In the genomic region with DNA sequence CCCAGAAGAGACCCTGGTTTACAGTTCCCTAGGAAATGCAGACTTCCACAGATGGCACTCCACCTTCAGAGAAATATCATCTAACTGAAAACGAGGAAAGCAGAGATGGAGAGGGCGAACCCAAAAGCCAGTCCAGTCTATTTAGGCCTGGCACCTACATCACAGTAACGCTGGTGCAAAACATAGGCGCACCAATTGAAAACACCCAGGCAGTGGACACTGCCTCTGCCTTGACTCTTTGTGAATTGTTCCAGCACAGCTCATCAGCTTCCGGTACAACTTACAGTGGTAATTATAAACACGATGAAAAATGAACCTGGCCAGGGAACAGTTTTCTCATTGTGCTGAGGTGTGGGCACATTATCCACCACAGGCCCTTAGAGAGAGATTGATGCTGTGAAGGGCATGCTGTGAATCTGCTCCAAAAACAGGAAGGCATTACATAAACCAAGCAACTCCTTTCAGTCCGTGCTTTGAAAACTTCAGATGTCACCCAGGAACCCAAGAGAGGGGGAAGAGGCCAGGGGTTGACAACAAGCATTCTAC, we compare ENCODE assay signal across 8 mouse cellular contexts. TPM values are rescaled to one million over a fixed set of nuclear protein-coding genes. Genes with fewer than 3 reads are reported as not detected.
DNase-seq lines count a peak whose midpoint lies in the region; ATAC-seq and TF ChIP-seq lines count a peak whose summit lies in the region.

No protein-coding gene starts in this region.

- no peak for DNase-seq in gastrocnemius, adult 2 months
- no peak for DNase-seq in gastrocnemius, postnatal 4 days (ENCODE audit: low spot score in 2 of 2)
- no peak for DNase-seq in spleen, postnatal 14 days (ENCODE audit: low spot score in 2 of 2)
- DNase-seq in layer of hippocampus, postnatal 25 days (ENCODE audit: extremely low spot score in 1 of 2, low spot score in 1 of 2): no peak

- peak overlapping the region; percentile 95 for H3K4me3 ChIP-seq in gastrocnemius, adult 2 months
- peak overlapping the region; percentile 84 for H3K4me3 ChIP-seq in embryonic fibroblast, embryonic 13.5 days (ENCODE audit: insufficient read depth, low read length)
- peak overlapping the region; percentile 95 for H3K4me3 ChIP-seq in intestine, postnatal 0 days (ENCODE audit: low read depth, low read length)
- peak overlapping the region; percentile 92 for H3K4me3 ChIP-seq in midbrain, embryonic 13.5 days (replicated peaks)

- no peaks in the 10 kb centered on the region for H3K27me3 ChIP-seq in intestine, postnatal 0 days (replicated peaks; ENCODE audit: control insufficient read depth, insufficient read depth, low read length)
- no peaks in the 10 kb centered on the region for H3K27me3 ChIP-seq in midbrain, embryonic 13.5 days

- ATAC-seq in CD4-positive, CD25-positive, alpha-beta regulatory T cell, adult 4 months: peak; percentile 25
- no peak for ATAC-seq in intestine, postnatal 0 days
- ATAC-seq in midbrain, embryonic 13.5 days: peak; percentile 1; the same call in 1 of the 2 replicates

- no peak for TF ChIP-seq POLR2A in embryonic fibroblast, embryonic 13.5 days (IDR thresholded peaks at IDR 0.05; ENCODE audit: low read depth, low read length)

- peak overlapping the region; percentile 94 for H3K27ac ChIP-seq in gastrocnemius, adult 2 months
- peak overlapping the region; percentile 64; the same call in 1 of the 2 replicates for H3K27ac ChIP-seq in embryonic fibroblast, embryonic 13.5 days (ENCODE audit: insufficient read depth, low read length)
- peak overlapping the region; percentile 97; the same call in 1 of the 2 replicates for H3K27ac ChIP-seq in intestine, postnatal 0 days (ENCODE audit: low read depth, low read length)
- H3K27ac ChIP-seq in midbrain, embryonic 13.5 days: peak overlapping the region; percentile 98

- H3K4me2 ChIP-seq in intestine, postnatal 0 days (replicated peaks; ENCODE audit: low read depth): peak overlapping the region; percentile 89
- H3K4me2 ChIP-seq in midbrain, embryonic 13.5 days (replicated peaks): peak overlapping the region; percentile 75

- H3K36me3 ChIP-seq in intestine, postnatal 0 days (ENCODE audit: control insufficient read depth, insufficient read depth): no peaks in the 10 kb centered on the region
- H3K36me3 ChIP-seq in midbrain, embryonic 13.5 days: no peaks in the 10 kb centered on the region

- intact Hi-C loops in gastrocnemius, adult 2 months (cut with DNase I): loop anchor here (2.0 to 5.0 kb wide), 2 partner anchors 45 to 103 kb away; a partner anchor contains a TSS

- H3K9me3 ChIP-seq in intestine, postnatal 0 days (ENCODE audit: control insufficient read depth): no peaks in the 10 kb centered on the region
- no peaks in the 10 kb centered on the region for H3K9me3 ChIP-seq in midbrain, embryonic 13.5 days

- no peak for TF ChIP-seq CTCF in gastrocnemius, adult 2 months (IDR thresholded peaks at IDR 0.05)
- no peak for TF ChIP-seq CTCF in embryonic fibroblast, embryonic 13.5 days (IDR thresholded peaks at IDR 0.05; ENCODE audit: borderline replicate concordance, insufficient read depth, low read length)
- no peak for TF ChIP-seq CTCF in intestine, postnatal 0 days (IDR thresholded peaks at IDR 0.05; ENCODE audit: low read depth)

- H3K9ac ChIP-seq in intestine, postnatal 0 days (ENCODE audit: low read depth, low read length): peak overlapping the region; percentile 97; the same call in 1 of the 2 replicates
- peak overlapping the region; percentile 99 for H3K9ac ChIP-seq in midbrain, embryonic 13.5 days (replicated peaks)

- H3K4me1 ChIP-seq in embryonic fibroblast, embryonic 13.5 days (ENCODE audit: control insufficient read depth, insufficient read depth, low read length): peaks cover 3% of the 10 kb centered on the region
- H3K4me1 ChIP-seq in intestine, postnatal 0 days (replicated peaks; ENCODE audit: control insufficient read depth, insufficient read depth, low read length): 0 out of 2 replicates have a peak, but pooled peaks cover 4% of the 10 kb centered on the region
- peaks cover 51% of the 10 kb centered on the region for H3K4me1 ChIP-seq in midbrain, embryonic 13.5 days (replicated peaks)

- 29% methylated on average over 7 of the region's 7 CpGs for WGBS in intestine, postnatal 0 days
- 20% methylated on average over 7 of the region's 7 CpGs for WGBS in midbrain, embryonic 13.5 days

RNA-seq across cellular contexts. Expression of a gene that starts 1.5 kb away (rescaled TPM):
- total RNA-seq in gastrocnemius, adult 2 months (2021): 1 to 10 TPM; 8.9 to 9.5 TPM
- 10 to 100 TPM; 53.4 to 56.1 TPM for total RNA-seq in gastrocnemius, postnatal 4 days (2021)
- 10 to 100 TPM in 1 of 2 experiments, 1 to 10 TPM in 1; 8.3 to 10.8 TPM for polyA plus RNA-seq in CD4-positive, CD25-positive, alpha-beta regulatory T cell, adult 4 months (2017; shearing (Covaris generic))
- polyA plus RNA-seq in embryonic fibroblast, embryonic 13.5 days (2011; ENCODE audit: insufficient read length, low read depth, missing spikeins): 27.3 and 30.5 TPM in 2 replicates
- 27.3 and 27.4 TPM in 2 replicates for polyA plus RNA-seq in intestine, postnatal 0 days (2015; fragmentation: Nextera tagmentation; extraction: Ambion mirVana)
- polyA plus RNA-seq in midbrain, embryonic 13.5 days (2015; fragmentation: Nextera tagmentation; extraction: Ambion mirVana): 63.2 and 64.6 TPM in 2 replicates
- 10 to 100 TPM; 23.9 to 24.4 TPM for total RNA-seq in layer of hippocampus, postnatal 25 days (2021)
